Mouse (Mus musculus) frontal cortex, postnatal 36 days (tissue): ENCODE results near the gene Rnaseh2a.

Experiments
- DNase-seq, 2 experiments: peaks; one replicate each; pipeline ENCODE4 v3.0.0; 2022; ENCODE audit warnings: low spot score in 2 of 2

Rnaseh2a gene

GRCm38 (mm10) chr8:84984294-84985048 lies 14.9 kb upstream of the Rnaseh2a start:
- no peak for DNase-seq

- DNase-seq: no peak
Observed at GRCm38 (mm10) chr8:84982499-84983011, 13.0 kb upstream of the Rnaseh2a start.

GRCm38 (mm10) chr8:84981644-84982498 lies 12.3 kb upstream of the Rnaseh2a start:
- DNase-seq: no peak

GRCm38 (mm10) chr8:84980622-84981358 lies 11.2 kb upstream of the Rnaseh2a start:
- DNase-seq: peak in 1 of 2 experiments; percentile 50

- DNase-seq: peak; percentile 93
Observed at GRCm38 (mm10) chr8:84979599-84980421, 10.2 kb upstream of the Rnaseh2a start.

GRCm38 (mm10) chr8:84978248-84978940 lies 8.8 kb upstream of the Rnaseh2a start, which contains the start of gene Junb:
Junb (minus strand) TSS chr8:84978718.
- DNase-seq: peak; percentile 96 to 97

GRCm38 (mm10) chr8:84977435-84978247 lies 8.1 kb upstream of the Rnaseh2a start:
- peak; percentile 60 to 64 for DNase-seq

GRCm38 (mm10) chr8:84976763-84977434 lies 7.3 kb upstream of the Rnaseh2a start:
- DNase-seq: no peak

GRCm38 (mm10) chr8:84976031-84976762 lies 6.6 kb upstream of the Rnaseh2a start:
- DNase-seq: peak; percentile 95 to 96

- peak; percentile 61 to 67 for DNase-seq
Observed at GRCm38 (mm10) chr8:84975434-84975833, 5.9 kb upstream of the Rnaseh2a start.

- DNase-seq: no peak
Observed at GRCm38 (mm10) chr8:84974543-84975142, 5.1 kb upstream of the Rnaseh2a start.

- no peak for DNase-seq
Observed at GRCm38 (mm10) chr8:84973803-84974542, 4.4 kb upstream of the Rnaseh2a start.

GRCm38 (mm10) chr8:84973079-84973478 lies 3.5 kb upstream of the Rnaseh2a start:
- no peak for DNase-seq

- DNase-seq: no peak
Observed at GRCm38 (mm10) chr8:84970913-84971312, 1.3 kb upstream of the Rnaseh2a start.

- DNase-seq: no peak
Observed at GRCm38 (mm10) chr8:84970135-84970790, 696 bp upstream of the Rnaseh2a start.

GRCm38 (mm10) chr8:84968650-84969049 lies 917 bp downstream of the Rnaseh2a start:
- no peak for DNase-seq
